Mouse (Mus musculus): ENCODE results near the gene Cntln. TPM values are rescaled to one million over a fixed set of nuclear protein-coding genes. Genes with fewer than 3 reads are reported as not detected.

The Cntln gene
- polyA plus RNA-seq, 1 experiment from 2014 or later: 10.7 TPM

GRCm38 (mm10) chr4:84942651-84943050, 58.5 kb downstream of the Cntln start:
- H3K4me2 ChIP-seq (replicated peaks): no peak overlapping the region
- 69% methylated on average over 2 of the region's 2 CpGs for WGBS
- H3K27me3 ChIP-seq: no peaks in the 10 kb centered on the region
- no peaks in the 10 kb centered on the region for H3K9me3 ChIP-seq
- no peak overlapping the region for H3K9ac ChIP-seq (replicated peaks)
- H3K36me3 ChIP-seq: no peaks in the 10 kb centered on the region
- no peak overlapping the region for H3K4me3 ChIP-seq
- H3K27ac ChIP-seq (replicated peaks): no peak overlapping the region
- no peaks in the 10 kb centered on the region; the same call in 1 of the 2 replicates for H3K4me1 ChIP-seq
- ATAC-seq (ENCODE audit: low FRiP score, low read depth): no peak

- WGBS: 82% methylated on average over 4 of the region's 4 CpGs
- no peaks in the 10 kb centered on the region for H3K36me3 ChIP-seq
- no peak for ATAC-seq (ENCODE audit: low FRiP score, low read depth)
- H3K4me3 ChIP-seq: no peak overlapping the region
- no peaks in the 10 kb centered on the region; the same call in 1 of the 2 replicates for H3K4me1 ChIP-seq
- H3K4me2 ChIP-seq (replicated peaks): no peak overlapping the region
- H3K27me3 ChIP-seq: no peaks in the 10 kb centered on the region
- no peaks in the 10 kb centered on the region for H3K9me3 ChIP-seq
- H3K9ac ChIP-seq (replicated peaks): no peak overlapping the region
- H3K27ac ChIP-seq (replicated peaks): no peak overlapping the region
These were observed 60.0 kb downstream of the Cntln start for GRCm38 (mm10) chr4:84944100-84944499.

- H3K4me3 ChIP-seq: no peak overlapping the region
- H3K27me3 ChIP-seq: no peaks in the 10 kb centered on the region
- H3K4me1 ChIP-seq: no peaks in the 10 kb centered on the region; the same call in 1 of the 2 replicates
- H3K36me3 ChIP-seq: no peaks in the 10 kb centered on the region
- H3K9ac ChIP-seq (replicated peaks): no peak overlapping the region
- no peaks in the 10 kb centered on the region for H3K9me3 ChIP-seq
- H3K27ac ChIP-seq (replicated peaks): no peak overlapping the region
- no peak overlapping the region for H3K4me2 ChIP-seq (replicated peaks)
- 96% methylated on average over 3 of the region's 3 CpGs for WGBS
- ATAC-seq (ENCODE audit: low FRiP score, low read depth): no peak
These were observed 62.3 kb downstream of the Cntln start for GRCm38 (mm10) chr4:84946450-84946849.

GRCm38 (mm10) chr4:84976875-84977646, 93.0 kb downstream of the Cntln start:
- WGBS: 87% methylated on average over 7 of the region's 7 CpGs
- Histone ChIP-seq H3K4me1 (no peaks in the 10 kb centered on the region), H3K9me3 (no peaks in the 10 kb centered on the region), H3K9ac (replicated peaks) (no peak overlapping the region), H3K27ac (replicated peaks) (no peak overlapping the region), H3K36me3 (no peaks in the 10 kb centered on the region), H3K4me2 (replicated peaks) (no peak overlapping the region), H3K4me3 (no peak overlapping the region), H3K27me3 (no peaks in the 10 kb centered on the region)
- ATAC-seq (ENCODE audit: low FRiP score, low read depth): no peak

GRCm38 (mm10) chr4:84995520-84996348, 111.6 kb downstream of the Cntln start:
- WGBS: 73% methylated on average over 10 of the region's 10 CpGs
- Histone ChIP-seq H3K4me3 (no peak overlapping the region), H3K9me3 (no peaks in the 10 kb centered on the region), H3K4me1 (peaks cover 5% of the 10 kb centered on the region; the same call in 1 of the 2 replicates), H3K36me3 (no peaks in the 10 kb centered on the region), H3K27ac (replicated peaks) (no peak overlapping the region), H3K27me3 (no peaks in the 10 kb centered on the region), H3K9ac (replicated peaks) (no peak overlapping the region), H3K4me2 (replicated peaks) (no peak overlapping the region)
- ATAC-seq (ENCODE audit: low FRiP score, low read depth): peak; percentile 38; the same call in 1 of the 2 replicates

- H3K36me3 ChIP-seq: no peaks in the 10 kb centered on the region
- no peak overlapping the region for H3K9ac ChIP-seq (replicated peaks)
- H3K9me3 ChIP-seq: no peaks in the 10 kb centered on the region
- no peak overlapping the region for H3K27ac ChIP-seq (replicated peaks)
- H3K4me2 ChIP-seq (replicated peaks): no peak overlapping the region
- no peaks in the 10 kb centered on the region for H3K4me1 ChIP-seq
- WGBS: 76% methylated on average over 6 of the region's 6 CpGs
- no peaks in the 10 kb centered on the region for H3K27me3 ChIP-seq
- no peak overlapping the region for H3K4me3 ChIP-seq
- no peak for ATAC-seq (ENCODE audit: low FRiP score, low read depth)
These were observed 121.5 kb downstream of the Cntln start for GRCm38 (mm10) chr4:85005581-85005980.

GRCm38 (mm10) chr4:85006789-85007188, 122.7 kb downstream of the Cntln start:
- WGBS: 56% methylated on average over 3 of the region's 3 CpGs
- Histone ChIP-seq H3K9ac (replicated peaks) (no peak overlapping the region), H3K36me3 (no peaks in the 10 kb centered on the region), H3K4me2 (replicated peaks) (no peak overlapping the region), H3K27ac (replicated peaks) (no peak overlapping the region), H3K4me3 (no peak overlapping the region), H3K9me3 (no peaks in the 10 kb centered on the region), H3K4me1 (no peaks in the 10 kb centered on the region), H3K27me3 (no peaks in the 10 kb centered on the region)
- ATAC-seq (ENCODE audit: low FRiP score, low read depth): peak; percentile 85

- no peak overlapping the region for H3K9ac ChIP-seq (replicated peaks)
- no peaks in the 10 kb centered on the region for H3K27me3 ChIP-seq
- no peak overlapping the region for H3K4me2 ChIP-seq (replicated peaks)
- no peaks in the 10 kb centered on the region for H3K9me3 ChIP-seq
- H3K36me3 ChIP-seq: no peaks in the 10 kb centered on the region
- H3K27ac ChIP-seq (replicated peaks): no peak overlapping the region
- no peaks in the 10 kb centered on the region for H3K4me1 ChIP-seq
- no peak overlapping the region for H3K4me3 ChIP-seq
- no peak for ATAC-seq (ENCODE audit: low FRiP score, low read depth)
These were observed 126.7 kb downstream of the Cntln start for GRCm38 (mm10) chr4:85010846-85011245.

GRCm38 (mm10) chr4:85045748-85046147, 161.6 kb downstream of the Cntln start:
- Histone ChIP-seq H3K4me2 (replicated peaks) (no peak overlapping the region), H3K27me3 (no peaks in the 10 kb centered on the region), H3K4me1 (peaks cover 9% of the 10 kb centered on the region; the same call in 1 of the 2 replicates), H3K9me3 (no peaks in the 10 kb centered on the region), H3K27ac (replicated peaks) (no peak overlapping the region), H3K4me3 (no peak overlapping the region), H3K9ac (replicated peaks) (no peak overlapping the region), H3K36me3 (no peaks in the 10 kb centered on the region)
- no peak for ATAC-seq (ENCODE audit: low FRiP score, low read depth)
- WGBS: 10% methylated on average over 2 of the region's 2 CpGs

GRCm38 (mm10) chr4:85049933-85050553, 165.9 kb downstream of the Cntln start:
- Histone ChIP-seq H3K36me3 (no peaks in the 10 kb centered on the region), H3K27ac (replicated peaks) (no peak overlapping the region), H3K9ac (replicated peaks) (no peak overlapping the region), H3K27me3 (no peaks in the 10 kb centered on the region), H3K4me2 (replicated peaks) (no peak overlapping the region), H3K4me1 (peaks cover 9% of the 10 kb centered on the region; the same call in 1 of the 2 replicates), H3K9me3 (no peaks in the 10 kb centered on the region), H3K4me3 (no peak overlapping the region)
- no peak for ATAC-seq (ENCODE audit: low FRiP score, low read depth)
- 79% methylated on average over 8 of the region's 8 CpGs for WGBS

- no peaks in the 10 kb centered on the region for H3K27me3 ChIP-seq
- no peak for ATAC-seq (ENCODE audit: low FRiP score, low read depth)
- H3K36me3 ChIP-seq: no peaks in the 10 kb centered on the region
- no peak overlapping the region for H3K9ac ChIP-seq (replicated peaks)
- H3K27ac ChIP-seq (replicated peaks): no peak overlapping the region
- no peak overlapping the region for H3K4me2 ChIP-seq (replicated peaks)
- H3K9me3 ChIP-seq: no peaks in the 10 kb centered on the region
- 72% methylated on average over 1 of the region's 1 CpGs for WGBS
- no peak overlapping the region for H3K4me3 ChIP-seq
- no peaks in the 10 kb centered on the region for H3K4me1 ChIP-seq
These were observed 170.5 kb downstream of the Cntln start for GRCm38 (mm10) chr4:85054616-85055015.

GRCm38 (mm10) chr4:85059598-85059997, 175.5 kb downstream of the Cntln start:
- Histone ChIP-seq H3K27ac (replicated peaks) (no peak overlapping the region), H3K4me2 (replicated peaks) (no peak overlapping the region)
- WGBS: 90% methylated on average over 2 of the region's 2 CpGs

More at GRCm38 (mm10) chr4:85059598-85059997, 175.5 kb downstream of the Cntln start:
- no peak overlapping the region for H3K9ac ChIP-seq (replicated peaks)
- no peaks in the 10 kb centered on the region for H3K9me3 ChIP-seq
- H3K4me1 ChIP-seq: no peaks in the 10 kb centered on the region
- H3K4me3 ChIP-seq: no peak overlapping the region
- H3K27me3 ChIP-seq: no peaks in the 10 kb centered on the region
- no peak for ATAC-seq (ENCODE audit: low FRiP score, low read depth)
- H3K36me3 ChIP-seq: no peaks in the 10 kb centered on the region
